Mouse (Mus musculus): ENCODE results near the gene 1700020A23Rik.

The 1700020A23Rik gene

DNA sequence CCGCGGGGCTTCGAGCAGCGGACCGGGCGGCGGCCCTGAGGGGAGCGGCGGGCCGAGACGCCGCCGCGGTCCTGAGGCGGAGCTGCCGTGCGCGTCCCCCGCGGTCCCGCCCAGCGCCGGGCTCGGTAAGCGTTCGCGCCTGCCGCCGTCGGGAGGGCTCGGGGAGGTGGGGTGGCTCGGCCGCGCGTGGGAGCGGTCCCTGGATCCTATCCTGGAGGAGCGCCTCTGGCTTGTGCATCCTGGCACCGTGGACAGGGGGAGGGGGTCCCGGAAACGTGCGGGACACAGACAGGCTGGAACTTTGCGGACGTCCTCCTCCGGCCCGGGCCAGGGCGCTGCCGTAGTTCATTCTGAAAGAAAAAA lies 45.4 kb downstream of the 1700020A23Rik start:
- DNase-seq (ENCODE audit: low read depth, low spot score): peak; percentile 80

DNA sequence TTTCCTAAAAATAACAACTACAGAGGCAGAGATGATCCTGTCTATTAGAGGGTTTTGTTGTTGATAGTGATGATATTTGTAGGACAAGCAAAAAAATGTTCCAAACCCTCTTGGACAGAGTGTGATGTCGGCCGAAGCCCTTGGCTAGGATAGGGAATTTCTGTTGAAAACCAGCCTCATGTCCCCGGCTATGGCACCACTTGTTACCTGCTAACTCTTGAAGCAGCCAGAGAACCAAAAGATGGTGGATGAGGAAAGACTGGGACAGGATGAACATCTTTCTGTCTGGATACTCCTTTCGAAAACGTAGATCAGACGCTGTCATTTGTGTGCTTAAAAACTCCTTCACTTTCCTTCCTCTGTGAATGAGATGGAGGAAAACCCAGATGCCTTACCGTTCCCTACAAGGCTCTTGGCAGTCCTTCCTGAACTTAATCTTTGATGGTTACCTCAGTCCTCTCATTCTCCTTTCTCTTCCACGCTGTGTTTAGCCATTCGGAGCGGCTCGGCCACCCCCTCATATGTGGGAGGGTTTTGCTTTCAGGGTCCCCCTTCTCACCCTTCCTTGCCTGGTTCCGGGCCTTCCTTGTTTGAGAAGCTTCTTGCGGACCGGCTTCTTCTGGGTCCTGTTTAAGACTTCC lies 46.1 kb downstream of the 1700020A23Rik start:
- no peak for DNase-seq (ENCODE audit: low read depth, low spot score)

DNA sequence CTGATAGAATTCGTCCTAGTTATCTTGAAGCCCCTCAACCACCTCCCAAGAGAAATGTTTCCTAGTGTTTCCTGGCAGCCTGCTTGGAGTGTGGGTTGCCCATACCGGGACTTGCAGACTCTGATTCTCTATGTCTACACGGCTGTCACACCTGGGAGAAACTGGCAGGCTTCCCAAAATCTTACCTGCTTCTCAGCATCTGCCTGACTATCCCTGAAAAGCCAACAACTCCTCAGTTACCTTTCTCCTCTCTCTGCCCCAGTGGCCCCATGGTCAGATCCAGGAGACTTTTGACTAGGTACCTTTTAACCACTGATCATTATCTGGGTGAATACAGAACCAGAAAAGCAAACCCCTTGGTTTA lies 46.6 kb downstream of the 1700020A23Rik start:
- DNase-seq (ENCODE audit: low read depth, low spot score): no peak

DNA sequence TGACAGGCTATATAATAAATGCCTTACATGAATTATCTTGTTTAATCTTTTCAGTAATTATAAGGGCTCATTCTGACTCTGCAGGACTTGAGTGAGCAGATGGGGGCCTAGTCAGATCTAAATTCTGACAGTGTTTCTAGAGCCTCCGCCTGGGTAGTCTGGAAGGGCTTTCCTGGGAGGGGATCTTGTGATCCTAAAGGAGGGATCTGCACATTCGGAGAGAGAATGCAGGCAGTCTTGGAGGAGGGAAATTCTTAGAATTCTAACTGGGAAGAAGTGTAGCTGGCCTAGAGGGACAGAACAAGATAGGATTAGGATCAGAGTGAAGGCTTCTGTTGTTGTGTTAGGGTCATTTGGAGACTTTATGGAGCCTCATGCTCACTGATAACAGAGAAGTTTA lies 47.2 kb downstream of the 1700020A23Rik start:
- DNase-seq (ENCODE audit: low read depth, low spot score): no peak

DNA sequence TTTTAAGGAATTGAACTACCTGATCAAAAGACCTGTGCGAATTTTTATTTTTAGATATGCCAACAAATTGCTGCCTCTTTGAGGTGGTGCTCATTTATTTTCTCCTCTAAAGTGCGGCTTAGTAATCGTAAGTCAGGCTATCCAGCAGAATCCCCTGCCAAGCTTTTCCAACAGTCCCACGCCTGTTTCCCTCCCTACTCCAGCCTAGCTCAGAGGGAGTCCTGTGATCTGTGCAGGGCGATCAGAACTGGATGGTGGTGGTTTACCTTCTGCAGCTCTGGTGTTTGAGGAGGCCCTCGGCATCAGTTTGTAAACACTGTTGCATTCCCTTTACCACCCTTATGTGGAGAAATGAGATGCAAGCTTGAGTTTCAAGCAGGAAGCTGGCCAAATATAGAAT lies 48.4 kb downstream of the 1700020A23Rik start:
- no peak for DNase-seq (ENCODE audit: low read depth, low spot score)

DNA sequence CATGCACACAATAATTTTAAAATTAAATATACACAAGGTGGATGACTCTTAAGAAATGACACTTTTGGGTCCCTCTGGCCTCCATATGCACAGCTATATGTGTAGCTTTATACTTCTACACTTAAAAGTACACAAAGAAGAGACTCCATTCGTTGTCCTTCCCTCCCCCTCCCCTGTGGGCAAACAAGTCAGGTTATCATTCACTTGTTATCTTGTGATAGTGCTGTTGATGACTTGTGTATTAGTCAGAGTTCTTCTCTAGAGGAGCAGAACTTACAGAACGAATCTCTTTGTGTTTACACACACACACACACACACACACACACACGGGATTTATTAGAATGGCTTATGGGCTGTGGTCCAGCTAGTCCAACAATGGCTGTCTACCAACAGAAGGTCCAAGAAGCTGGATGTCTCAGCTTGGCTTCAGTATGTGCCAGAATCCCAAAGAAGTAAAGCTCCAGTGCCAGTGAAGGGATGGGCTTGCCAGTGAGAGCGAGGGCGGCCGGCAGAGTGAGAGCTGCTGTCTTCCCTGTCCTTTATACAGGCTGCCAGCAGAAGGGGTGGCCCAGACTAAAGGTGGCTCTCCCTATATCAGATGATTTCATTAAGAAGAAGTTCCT lies 49.8 kb downstream of the 1700020A23Rik start:
- no peak for DNase-seq (ENCODE audit: low read depth, low spot score)

Data from CD4-positive, CD25-positive, alpha-beta regulatory T cell, adult 2 months (primary cell).